Mouse (Mus musculus) mature B cell (primary cell): ENCODE measurements around the gene Ncoa1.

Experiments used
- in situ Hi-C: fragments of 300-500 bp; cut with MboI; formaldehyde crosslinking; loops from 2 replicates; pipeline ENCODE4 v1.14.3; 2019

The Ncoa1 gene

DNA sequence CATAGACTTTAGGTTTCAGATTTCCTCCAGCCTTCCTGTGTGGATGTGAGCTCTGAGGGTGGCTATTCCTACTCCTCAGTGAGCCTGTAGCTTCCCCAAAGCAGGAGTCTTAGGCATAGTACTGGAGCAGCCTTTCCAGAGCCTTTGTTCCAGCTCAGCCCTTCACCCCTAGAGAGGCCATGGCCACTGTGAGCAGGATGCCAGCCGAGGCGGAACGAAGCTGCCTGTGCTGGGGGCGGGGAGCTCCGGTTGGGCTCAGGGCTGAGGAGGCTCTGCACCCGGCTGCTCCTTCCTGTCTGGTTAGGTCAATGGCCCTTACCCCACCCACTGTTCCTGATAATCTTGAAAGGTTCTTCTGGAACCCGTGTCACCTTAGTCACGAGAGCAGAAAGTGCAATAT is 264.1 kb downstream of the Ncoa1 start:
- in situ Hi-C loops, result no loop called here

DNA sequence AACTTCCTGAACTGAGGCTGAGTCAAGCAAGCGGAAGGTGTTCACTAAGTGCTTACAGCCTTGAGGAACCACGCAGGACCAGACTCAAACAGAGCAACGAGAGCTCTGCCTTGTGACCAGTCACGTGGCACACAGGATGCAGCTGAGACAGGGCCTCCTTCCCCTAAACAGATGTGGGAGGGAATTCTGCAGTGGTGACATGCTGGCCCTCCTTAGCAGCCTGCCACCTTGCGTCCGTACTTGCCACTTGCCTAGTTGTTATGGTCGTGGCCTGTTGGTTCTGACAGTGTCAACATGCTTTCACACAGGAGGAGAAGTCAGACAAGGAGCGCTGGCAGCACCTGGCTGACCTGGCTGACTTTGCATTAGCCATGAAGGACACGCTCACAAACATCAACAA is 265.8 kb downstream of the Ncoa1 start:
- in situ Hi-C loops, result no loop called here

DNA sequence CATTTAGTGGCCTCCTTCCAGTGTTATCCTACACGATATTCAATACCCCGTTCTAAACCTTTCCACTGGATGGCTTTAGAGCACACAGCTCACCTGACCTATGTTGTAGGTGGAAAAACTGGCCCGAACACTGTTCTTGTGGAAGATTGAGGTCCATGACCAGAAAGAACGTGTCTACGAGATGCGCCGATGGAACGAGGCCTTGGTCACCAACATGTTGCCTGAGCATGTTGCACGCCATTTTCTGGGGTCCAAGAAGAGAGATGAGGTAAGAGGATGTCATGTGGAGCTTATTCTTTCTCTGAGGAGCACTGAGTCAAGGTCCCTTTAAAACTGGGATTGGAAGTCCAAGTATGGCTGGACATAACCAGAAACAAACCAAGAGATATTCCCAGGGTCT is 267.8 kb downstream of the Ncoa1 start:
- in situ Hi-C loops, result no loop called here

DNA sequence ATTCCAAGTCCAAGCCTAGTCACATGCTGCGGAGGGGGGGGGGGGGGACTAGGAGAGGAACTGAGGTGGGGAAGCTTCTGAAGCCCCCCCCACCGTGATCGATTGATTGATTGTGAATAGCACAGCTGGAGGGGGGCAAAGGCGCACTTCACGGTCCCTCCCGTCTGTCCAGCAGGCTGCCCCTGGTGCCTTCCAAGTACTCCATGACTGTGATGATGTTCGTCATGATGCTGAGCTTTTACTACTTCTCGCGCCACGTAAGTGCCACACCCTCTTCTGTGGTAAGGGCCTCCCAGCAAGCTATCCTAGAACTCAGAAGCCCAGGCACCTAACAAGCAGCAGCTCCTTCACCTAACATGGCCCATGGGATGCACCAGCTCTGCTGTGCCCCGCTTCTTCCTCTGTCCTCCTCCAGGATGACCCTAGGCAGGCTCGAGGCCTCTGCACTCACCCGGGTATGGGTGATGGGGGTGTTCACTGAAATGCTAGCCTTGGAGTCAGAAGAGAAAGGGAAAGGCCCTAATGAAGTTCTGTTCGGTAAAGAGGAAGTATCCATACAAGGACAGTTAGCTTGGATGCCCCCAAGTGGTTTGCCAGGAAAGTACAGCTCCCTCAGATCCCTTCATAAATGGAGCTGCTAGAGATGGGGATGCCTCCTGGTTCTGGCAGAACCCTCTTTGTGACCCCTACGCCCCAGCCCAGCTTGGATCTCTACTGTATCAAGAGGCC is 268.4 kb downstream of the Ncoa1 start:
- in situ Hi-C loops, result no loop called here

DNA sequence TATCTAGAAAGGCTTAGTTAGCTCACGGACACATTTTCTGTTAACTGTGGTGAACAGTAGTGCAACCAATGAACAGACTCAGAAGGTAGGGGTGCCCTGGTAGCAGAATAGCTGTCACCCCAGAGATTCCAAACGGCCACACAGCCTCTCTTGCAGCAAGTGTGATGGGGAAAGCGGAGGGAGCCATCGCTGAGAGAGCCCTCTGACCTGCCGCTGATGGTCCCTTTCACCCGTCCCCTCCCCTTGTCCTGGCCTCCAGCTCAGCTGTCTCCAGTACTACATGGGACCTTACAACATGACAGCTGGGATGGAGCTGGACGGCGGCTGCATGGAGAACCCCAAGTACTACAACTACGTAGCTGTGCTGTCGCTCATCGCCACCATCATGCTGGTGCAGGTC is 270.9 kb downstream of the Ncoa1 start:
- in situ Hi-C loops, result no loop called here

DNA sequence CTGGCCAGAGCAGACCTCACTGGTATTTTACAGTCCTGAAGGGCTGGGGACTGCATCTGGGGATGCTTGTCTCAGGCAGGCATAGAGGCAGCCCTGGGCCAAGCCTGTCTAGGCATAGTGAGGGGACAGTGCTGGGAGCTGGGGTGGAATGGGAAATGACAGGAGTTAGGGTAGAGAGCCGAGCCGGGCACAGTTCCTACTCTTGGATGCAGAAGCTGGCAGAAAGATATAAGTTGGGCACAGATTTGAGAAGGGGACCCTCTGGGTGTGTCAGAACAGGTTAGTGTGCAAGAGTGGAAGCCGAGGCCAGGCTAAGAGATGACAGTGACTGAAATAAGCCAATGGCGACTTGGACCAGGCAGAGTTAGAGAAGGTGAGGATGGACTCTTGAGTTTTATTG is 274.8 kb downstream of the Ncoa1 start:
- in situ Hi-C loops, result no loop called here

DNA sequence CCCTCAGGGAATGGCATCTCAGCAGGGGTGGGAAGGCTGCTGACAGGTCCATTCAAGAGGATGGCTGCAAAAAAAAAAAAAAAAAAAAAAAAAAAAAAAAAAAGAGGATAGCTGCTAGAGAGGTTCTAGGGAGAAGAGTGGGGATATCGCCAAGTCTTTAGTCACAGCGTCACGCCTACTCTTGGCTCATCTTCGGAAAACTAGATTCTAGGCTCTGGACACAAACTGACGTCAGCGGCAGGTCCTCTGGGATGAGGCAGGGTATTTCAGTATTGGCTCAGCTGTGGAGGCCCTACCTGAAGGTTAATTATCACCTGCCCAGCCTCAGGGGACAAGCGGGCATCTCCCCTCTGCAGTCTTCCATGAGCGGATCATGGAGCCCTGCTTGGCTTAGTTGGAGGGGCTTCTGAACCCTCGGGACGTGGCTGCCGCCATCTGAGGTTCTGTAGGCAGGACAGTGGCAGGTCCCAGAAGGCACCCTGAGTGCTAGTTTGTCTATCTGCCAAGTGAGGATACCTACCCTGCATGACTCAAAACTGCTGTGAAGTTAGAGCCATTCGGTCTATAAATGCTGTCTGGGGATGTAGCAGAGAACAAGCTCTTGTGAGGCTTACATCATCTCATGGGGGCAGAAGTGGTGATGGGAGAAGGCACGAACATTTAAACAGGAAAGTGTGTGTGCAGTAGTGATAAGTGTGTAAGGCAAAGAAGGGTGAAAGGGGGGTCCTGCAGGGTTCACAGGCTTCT is 275.4 kb downstream of the Ncoa1 start:
- in situ Hi-C loops, result no loop called here

DNA sequence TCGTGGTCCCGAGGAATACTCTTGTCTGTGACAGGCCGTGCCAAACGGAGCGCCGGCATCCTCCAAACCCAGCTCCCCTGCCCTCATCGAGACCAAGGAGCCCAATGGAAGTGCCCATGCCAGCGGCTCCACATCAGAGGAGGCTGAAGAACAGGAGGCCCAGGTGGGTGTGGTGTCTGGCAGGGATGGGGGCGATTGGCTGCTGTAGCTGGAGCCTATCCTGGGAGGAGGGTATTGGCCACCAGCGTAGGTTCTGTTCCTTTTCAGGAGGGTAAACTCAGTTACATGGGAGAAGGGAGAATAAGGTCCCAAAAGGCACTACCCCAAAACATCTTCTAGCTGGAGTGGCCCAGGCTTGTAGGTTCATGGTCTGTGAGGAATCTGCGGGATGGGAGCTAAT is 277.7 kb downstream of the Ncoa1 start:
- in situ Hi-C loops, result no loop called here

DNA sequence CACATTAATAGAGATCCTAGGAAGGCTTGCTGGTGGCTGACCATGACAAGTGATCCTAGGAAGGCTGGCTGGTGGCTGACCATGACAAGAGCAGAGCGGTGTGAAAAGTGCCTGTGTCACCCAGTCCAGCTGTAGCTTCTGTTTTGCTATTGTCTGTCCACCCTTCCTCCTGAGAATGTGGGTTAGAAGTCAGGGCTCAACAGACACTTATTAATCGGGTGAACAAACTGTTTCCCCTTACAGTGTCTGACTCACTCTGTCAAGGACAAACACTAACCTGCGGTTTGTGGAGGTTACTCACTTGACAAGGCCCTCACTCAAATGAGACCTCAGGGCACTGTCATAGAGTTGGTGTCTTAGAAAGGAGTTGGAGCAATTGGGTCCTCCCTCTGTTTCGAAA is 278.3 kb downstream of the Ncoa1 start:
- in situ Hi-C loops, result no loop called here
